38 mouse cellular contexts compared by ENCODE assay signal in the genomic region with DNA sequence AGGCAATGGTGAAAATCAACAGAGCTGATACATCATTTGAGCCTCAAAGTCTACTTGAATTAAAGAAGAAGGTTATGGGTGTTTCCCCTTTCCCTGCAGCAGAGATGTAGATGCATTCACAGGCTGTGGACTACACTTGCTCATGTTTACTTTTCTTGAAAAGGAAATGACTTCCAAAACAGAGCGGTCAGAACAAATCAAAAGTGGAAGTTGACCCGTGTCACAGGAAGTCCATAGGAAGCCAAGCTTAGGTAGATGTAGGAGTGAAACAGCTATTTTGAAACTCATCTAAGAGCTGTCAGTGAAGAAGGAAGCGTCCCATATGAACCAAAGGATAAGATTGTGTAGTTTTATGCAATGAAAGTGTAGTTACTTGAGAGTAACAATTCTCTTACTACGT. TPM values are rescaled to one million over a fixed set of nuclear protein-coding genes. Genes with fewer than 3 reads are reported as not detected.
DNase-seq lines count a peak whose midpoint lies in the region; ATAC-seq and TF ChIP-seq lines count a peak whose summit lies in the region.
"Had no signal": no experiment of that assay in that cellular context is flagged by ENCODE, and none has a peak within 500 bp of the region (broad histone marks: within the 10 kb centered on the region; RNA-seq: fewer than 3 reads in every experiment).

No protein-coding gene starts in this region.

- H3K27me3 ChIP-seq in lung, embryonic 14.5 days (ENCODE audit: insufficient read depth, low read length) = no peaks in the 10 kb centered on the region
- H3K27me3 ChIP-seq: heart, embryonic 15.5 days; hindbrain, embryonic 13.5 days; midbrain, embryonic 13.5 days had no signal

- TF ChIP-seq CTCF in lung, embryonic 14.5 days (IDR thresholded peaks at IDR 0.05; ENCODE audit: low read depth) = no peak

- H3K27ac ChIP-seq in lung, embryonic 14.5 days (ENCODE audit: low read depth) = no peak overlapping the region
- H3K27ac ChIP-seq: gastrocnemius, adult 2 months; heart, embryonic 10.5 days; heart, embryonic 15.5 days; hindbrain, embryonic 13.5 days; lung, embryonic 15.5 days; midbrain, embryonic 13.5 days had no signal

- DNase-seq in lung, embryonic 14.5 days = peak; percentile 34
- no peak for DNase-seq in lung, adult 18-20 months
- DNase-seq in left cerebral cortex, postnatal 10 days (ENCODE audit: extremely low spot score in 1 of 2, low spot score in 2 of 2) = no peak
- no peak for DNase-seq in retina, postnatal 1 day
- no peak for DNase-seq in right cerebral cortex, adult 18-20 months
- DNase-seq: adrenal gland, postnatal 14 days; cerebellum, adult 11 months; cerebellum, adult 9-11 months; gastrocnemius, adult 2 months; kidney, postnatal 14 days; layer of hippocampus, adult 9-11 months; liver; lung, postnatal 36 days; right cerebral cortex, postnatal 4 days; thymus, adult 2 months; thymus, postnatal 36 days had no signal

- no peak overlapping the region for H3K9ac ChIP-seq in lung, embryonic 14.5 days
- H3K9ac ChIP-seq: heart, embryonic 15.5 days; hindbrain, embryonic 13.5 days; lung, embryonic 15.5 days; midbrain, embryonic 13.5 days had no signal

- no peaks in the 10 kb centered on the region for H3K9me3 ChIP-seq in lung, embryonic 14.5 days (ENCODE audit: low read depth, low read length)
- H3K9me3 ChIP-seq: G1E; heart, embryonic 10.5 days; heart, embryonic 15.5 days; hindbrain, embryonic 13.5 days; lung, embryonic 15.5 days; midbrain, embryonic 13.5 days had no signal

- WGBS in lung, embryonic 14.5 days = 66% methylated on average over 4 of the region's 4 CpGs

- ATAC-seq in lung, embryonic 14.5 days (ENCODE audit: insufficient read depth) = no peak
- ATAC-seq in common myeloid progenitor, adult 5-6 weeks (replicated peaks; ENCODE audit: low read depth, poor library complexity, severe bottlenecking) = peak; percentile 42
- peak; percentile 57 for ATAC-seq in megakaryocyte progenitor cell, adult 5-6 weeks (replicated peaks; ENCODE audit: poor library complexity)
- ATAC-seq: forebrain, embryonic 16.5 days; intestine, postnatal 0 days; midbrain, embryonic 13.5 days had no signal

- no peaks in the 10 kb centered on the region for H3K4me1 ChIP-seq in lung, embryonic 14.5 days (ENCODE audit: insufficient read depth)
- H3K4me1 ChIP-seq: heart, embryonic 10.5 days; heart, embryonic 15.5 days; hindbrain, embryonic 13.5 days; lung, embryonic 15.5 days; midbrain, embryonic 13.5 days had no signal

- intact Hi-C loops in left cerebral cortex, postnatal 10 days (cut with DNase I) = loop anchor here (10.0 kb wide), 2 partner anchors 152 to 432 kb away; a partner anchor contains a TSS

- H3K4me3 ChIP-seq in lung, embryonic 14.5 days (ENCODE audit: low read depth, low read length) = no peak overlapping the region
- H3K4me3 ChIP-seq: erythroblast, embryonic 14.5 days; gastrocnemius, adult 2 months; heart, embryonic 10.5 days; heart, embryonic 15.5 days; hindbrain, embryonic 13.5 days; lung, embryonic 15.5 days; midbrain, embryonic 13.5 days had no signal

- H3K4me2 ChIP-seq in lung, embryonic 14.5 days = no peak overlapping the region
- H3K4me2 ChIP-seq: heart, embryonic 15.5 days; hindbrain, embryonic 13.5 days; lung, embryonic 15.5 days; midbrain, embryonic 13.5 days had no signal

- no peaks in the 10 kb centered on the region for H3K36me3 ChIP-seq in lung, embryonic 14.5 days (ENCODE audit: insufficient read depth)
- H3K36me3 ChIP-seq: G1E; heart, embryonic 10.5 days; heart, embryonic 15.5 days; hindbrain, embryonic 13.5 days; lung, embryonic 15.5 days; midbrain, embryonic 13.5 days had no signal

RNA-seq across cellular contexts. Expression of a gene that starts 14.6 kb away (rescaled TPM):
- polyA plus RNA-seq in lung, embryonic 14.5 days (2014; fragmentation: Nextera tagmentation; extraction: Ambion mirVana) = not detected in 2 replicates
- not detected in 2 replicates for total RNA-seq in common myeloid progenitor, adult 5-6 weeks (2017)
- total RNA-seq in megakaryocyte progenitor cell, adult 5-6 weeks (2015) = not detected in 2 replicates
- not detected in 2 replicates for total RNA-seq in megakaryocyte progenitor cell, adult 5-6 weeks (2017)
- total RNA-seq in left cerebral cortex, postnatal 10 days (2021) = not detected
- total RNA-seq: adrenal gland, postnatal 14 days; G1E; gastrocnemius, adult 2 months; gastrocnemius, postnatal 4 days; heart, postnatal 25 days; left cerebral cortex, postnatal 14 days; megakaryocyte-erythroid progenitor cell, adult 5-6 weeks had no signal
- polyA plus RNA-seq: C2C12; embryonic facial prominence, embryonic 14.5 days; erythroblast, embryonic 14.5 days; forebrain, embryonic 11.5 days; forebrain, embryonic 16.5 days; G1E; heart, embryonic 10.5 days; heart, embryonic 15.5 days; hindbrain, embryonic 13.5 days; intestine, postnatal 0 days; kidney, embryonic 14.5 days; limb, embryonic 11.5 days; lung, embryonic 15.5 days; midbrain, embryonic 13.5 days; neural tube, embryonic 14.5 days; spleen, adult 2 months; thymus, adult 2 months had no signal

RNA-seq across cellular contexts. Expression of a gene that starts 55.0 kb away (rescaled TPM):
- 36.2 and 37.5 TPM in 2 replicates for polyA plus RNA-seq in lung, embryonic 14.5 days (2014; fragmentation: Nextera tagmentation; extraction: Ambion mirVana)
- total RNA-seq in common myeloid progenitor, adult 5-6 weeks (2017) = 14.7 and 21.3 TPM in 2 replicates
- total RNA-seq in megakaryocyte progenitor cell, adult 5-6 weeks (2015) = 23.2 and 28.5 TPM in 2 replicates
- total RNA-seq in megakaryocyte progenitor cell, adult 5-6 weeks (2017) = 18.0 and 18.8 TPM in 2 replicates
- total RNA-seq in left cerebral cortex, postnatal 10 days (2021) = 10 to 100 TPM; 44.5 to 44.9 TPM
- polyA plus RNA-seq: G1E had no signal

RNA-seq across cellular contexts. Expression of a gene that starts 56.3 kb away (rescaled TPM):
- not detected in 2 replicates for polyA plus RNA-seq in lung, embryonic 14.5 days (2014; fragmentation: Nextera tagmentation; extraction: Ambion mirVana)
- not detected in 2 replicates for total RNA-seq in common myeloid progenitor, adult 5-6 weeks (2017)
- not detected in 2 replicates for total RNA-seq in megakaryocyte progenitor cell, adult 5-6 weeks (2015)
- not detected in 2 replicates for total RNA-seq in megakaryocyte progenitor cell, adult 5-6 weeks (2017)
- not detected for total RNA-seq in left cerebral cortex, postnatal 10 days (2021)
- total RNA-seq: adrenal gland, postnatal 14 days; G1E; gastrocnemius, adult 2 months; gastrocnemius, postnatal 4 days; heart, postnatal 25 days; left cerebral cortex, postnatal 14 days; megakaryocyte-erythroid progenitor cell, adult 5-6 weeks had no signal
- polyA plus RNA-seq: C2C12; embryonic facial prominence, embryonic 14.5 days; erythroblast, embryonic 14.5 days; forebrain, embryonic 11.5 days; forebrain, embryonic 16.5 days; G1E; heart, embryonic 10.5 days; heart, embryonic 15.5 days; hindbrain, embryonic 13.5 days; kidney, embryonic 14.5 days; limb, embryonic 11.5 days; lung, embryonic 15.5 days; midbrain, embryonic 13.5 days; neural tube, embryonic 14.5 days; spleen, adult 2 months; thymus, adult 2 months had no signal
